In genomic region chr12:73403906-73404474, GRCm38 (mm10) we compare ENCODE assay signal across 18 mouse cellular contexts.
DNase-seq lines count a peak whose midpoint lies in the region; ATAC-seq lines count a peak whose summit lies in the region.
"Had no signal": no experiment of that assay in that cellular context is flagged by ENCODE, and none has a peak within 500 bp of the region (broad histone marks: within the 10 kb centered on the region; RNA-seq: fewer than 3 reads in every experiment).

No protein-coding gene starts in this region.

- DNase-seq in adrenal gland, adult (ENCODE audit: inconsistent age in 2 of 2, low spot score in 1 of 2) = peak; percentile 26 to 76
- DNase-seq in adrenal gland, postnatal 4 days (ENCODE audit: low spot score in 2 of 2) = no peak
- DNase-seq in heart, adult 9 months (ENCODE audit: low spot score in 2 of 2) = no peak
- DNase-seq in gastrocnemius, postnatal 25 days = peak; percentile 79
- DNase-seq: cerebellum, adult 2 months; liver; lung, adult 18-20 months; lung, postnatal 4 days; thymus, adult 2 months had no signal

- no peak overlapping the region for H3K4me3 ChIP-seq in heart, embryonic 13.5 days
- no peak overlapping the region for H3K4me3 ChIP-seq in limb, embryonic 15.5 days
- H3K4me3 ChIP-seq in midbrain, embryonic 13.5 days (replicated peaks) = no peak overlapping the region
- H3K4me3 ChIP-seq: forebrain, embryonic 12.5 days; left cerebral cortex, adult 2 months; midbrain, embryonic 12.5 days had no signal

- no peaks in the 10 kb centered on the region for H3K9me3 ChIP-seq in heart, embryonic 13.5 days
- no peaks in the 10 kb centered on the region for H3K9me3 ChIP-seq in limb, embryonic 15.5 days
- H3K9me3 ChIP-seq in midbrain, embryonic 13.5 days = no peaks in the 10 kb centered on the region
- H3K9me3 ChIP-seq: forebrain, embryonic 12.5 days; midbrain, embryonic 12.5 days had no signal

- no peak for ATAC-seq in heart, embryonic 13.5 days (ENCODE audit: extremely low read depth, insufficient number of reproducible peaks, low FRiP score, low TSS enrichment)
- peak; percentile 20; the same call in 1 of the 2 replicates for ATAC-seq in limb, embryonic 15.5 days (ENCODE audit: insufficient number of reproducible peaks, low FRiP score, low TSS enrichment, low read depth)
- no peak for ATAC-seq in activated CD4-positive, CD25-positive, alpha-beta regulatory T cell, adult 4 months
- ATAC-seq in midbrain, embryonic 13.5 days = no peak
- ATAC-seq: intestine, embryonic 16.5 days had no signal

- 37% methylated on average over 13 of the region's 13 CpGs for WGBS in heart, embryonic 13.5 days
- WGBS in limb, embryonic 15.5 days = 63% methylated on average over 13 of the region's 13 CpGs
- WGBS in midbrain, embryonic 13.5 days = 77% methylated on average over 13 of the region's 13 CpGs

- H3K9ac ChIP-seq in heart, embryonic 13.5 days = no peak overlapping the region
- H3K9ac ChIP-seq in limb, embryonic 15.5 days = no peak overlapping the region
- H3K9ac ChIP-seq in midbrain, embryonic 13.5 days (replicated peaks) = no peak overlapping the region
- H3K9ac ChIP-seq: forebrain, embryonic 12.5 days; hindbrain, embryonic 14.5 days; midbrain, embryonic 12.5 days had no signal

- H3K27me3 ChIP-seq in heart, embryonic 13.5 days (replicated peaks) = no peaks in the 10 kb centered on the region
- H3K27me3 ChIP-seq in limb, embryonic 15.5 days = peaks cover 2% of the 10 kb centered on the region; the same call in 1 of the 2 replicates
- no peaks in the 10 kb centered on the region for H3K27me3 ChIP-seq in midbrain, embryonic 13.5 days
- H3K27me3 ChIP-seq: forebrain, embryonic 12.5 days; midbrain, embryonic 12.5 days had no signal

- H3K4me2 ChIP-seq in heart, embryonic 13.5 days = no peak overlapping the region
- H3K4me2 ChIP-seq in limb, embryonic 15.5 days = no peak overlapping the region
- H3K4me2 ChIP-seq in midbrain, embryonic 13.5 days (replicated peaks) = no peak overlapping the region
- H3K4me2 ChIP-seq: forebrain, embryonic 12.5 days; hindbrain, embryonic 14.5 days; midbrain, embryonic 12.5 days had no signal

- peaks cover 56% of the 10 kb centered on the region for H3K4me1 ChIP-seq in heart, embryonic 13.5 days
- peaks cover 28% of the 10 kb centered on the region for H3K4me1 ChIP-seq in limb, embryonic 15.5 days
- H3K4me1 ChIP-seq in midbrain, embryonic 13.5 days (replicated peaks) = peaks cover 5% of the 10 kb centered on the region; the same call in 1 of the 2 replicates

- no peaks in the 10 kb centered on the region for H3K36me3 ChIP-seq in heart, embryonic 13.5 days
- no peaks in the 10 kb centered on the region for H3K36me3 ChIP-seq in limb, embryonic 15.5 days
- H3K36me3 ChIP-seq in midbrain, embryonic 13.5 days = no peaks in the 10 kb centered on the region
- H3K36me3 ChIP-seq: forebrain, embryonic 12.5 days; midbrain, embryonic 12.5 days had no signal

- peak overlapping the region; percentile 98 for H3K27ac ChIP-seq in heart, embryonic 13.5 days (replicated peaks)
- H3K27ac ChIP-seq in limb, embryonic 15.5 days = no peak overlapping the region
- H3K27ac ChIP-seq in midbrain, embryonic 13.5 days = no peak overlapping the region
- H3K27ac ChIP-seq: forebrain, embryonic 12.5 days; hindbrain, embryonic 14.5 days; left cerebral cortex, adult 2 months; midbrain, embryonic 12.5 days had no signal

Comparison
In these comparisons a context has a peak if more than half of its experiments do, and no peak if none do; other contexts are left out.
1. DNase-seq: peak in adrenal gland, adult (2 of 2) and gastrocnemius, postnatal 25 days (single experiment); none in adrenal gland, postnatal 4 days (0 of 2) and heart, adult 9 months (0 of 2).